Mouse (Mus musculus) right cerebral cortex, postnatal 4 days (tissue): Measurements from ENCODE around the gene Agbl4.

Experiments used
- DNase-seq: peaks from one replicate; pipeline ENCODE4 v3.0.0-alpha.2; 2022

The Agbl4 gene

GRCm38 (mm10) chr4:111681926-111682325, 1284.5 kb downstream of the Agbl4 start:
- DNase-seq = no peak

- DNase-seq = no peak
Observed at GRCm38 (mm10) chr4:111682793-111683192, 1285.3 kb downstream of the Agbl4 start.

- DNase-seq = no peak
Observed at GRCm38 (mm10) chr4:111683843-111684242, 1286.4 kb downstream of the Agbl4 start.

- DNase-seq = no peak
Observed at GRCm38 (mm10) chr4:111685951-111686350, 1288.5 kb downstream of the Agbl4 start.

GRCm38 (mm10) chr4:111686951-111687350, 1289.5 kb downstream of the Agbl4 start:
- peak; percentile 66 for DNase-seq

GRCm38 (mm10) chr4:111687613-111688012, 1290.2 kb downstream of the Agbl4 start:
- peak; percentile 89 for DNase-seq

GRCm38 (mm10) chr4:111691057-111691543, 1293.6 kb downstream of the Agbl4 start:
- peak; percentile 33 for DNase-seq

GRCm38 (mm10) chr4:111701381-111701780, 1303.9 kb downstream of the Agbl4 start:
- DNase-seq = no peak

GRCm38 (mm10) chr4:111704126-111704525, 1306.7 kb downstream of the Agbl4 start:
- no peak for DNase-seq

- no peak for DNase-seq
Observed at GRCm38 (mm10) chr4:111704975-111705374, 1307.5 kb downstream of the Agbl4 start.
